Mouse (Mus musculus) ES-E14 (cell line): ENCODE data around the gene Itgb6.

Experiments
- CHD2 ChIP-seq: IDR thresholded peaks from 2 replicates; pipeline ENCODE4 v1.6.1; 2014; ENCODE audit warnings: mild to moderate bottlenecking, low read depth, low read length, inconsistent platforms
- HCFC1 ChIP-seq: IDR thresholded peaks from 2 replicates; pipeline ENCODE4 v1.6.1; 2012; ENCODE audit warnings: low read length, inconsistent platforms, borderline replicate concordance; ENCODE audit not compliant: insufficient read depth
- MAFK ChIP-seq: IDR thresholded peaks from 2 replicates; pipeline ENCODE4 v1.6.1; 2014; ENCODE audit warnings: mild to moderate bottlenecking, low read depth, low read length, inconsistent platforms; ENCODE audit not compliant: insufficient read depth
- ZC3H11A ChIP-seq: IDR thresholded peaks from 2 replicates; pipeline ENCODE4 v1.6.1; 2012; ENCODE audit warnings: low read depth, mild to moderate bottlenecking, inconsistent platforms, low read length, borderline replicate concordance
- ZNF384 ChIP-seq: IDR thresholded peaks from 2 replicates; pipeline ENCODE4 v1.6.1; 2012; ENCODE audit warnings: low read depth, low read length, inconsistent platforms

GRCm38 (mm10) chr2:60636038-60636437, 86.4 kb downstream of the Itgb6 start:
- TF ChIP-seq ZC3H11A (no peak), CHD2 (no peak), ZNF384 (no peak), HCFC1 (no peak), MAFK (no peak)
